Mouse (Mus musculus) granulocyte monocyte progenitor cell, adult 5-6 weeks (primary cell): ENCODE results near the gene Gprasp2. TPM values are rescaled to one million over a fixed set of nuclear protein-coding genes. Genes with fewer than 3 reads are reported as not detected.

ENCODE experiments used
- total RNA-seq, 2 experiments: library from RNA; stranded (forward) in 1 of 2; stranded (reverse) in 1 of 2; fragments of 200-712, 200-1000 nt in 1 of 2; fragments of >200 nt in 1 of 2; fragmentation: Nextera tagmentation in 1 of 2; gene quantifications; 2 replicates each; pipeline ENCODE4 v1.2.3; 2014 to 2017

The Gprasp2 gene
- total RNA-seq, 2 experiments from 2014 or later, result 3.1 TPM; not detected in 1

Other genes starting within 250 kb of the Gprasp2 start
- gene Nxf7, start 240.3 kb upstream of the Gprasp2 start, total RNA-seq (2014; fragmentation: Nextera tagmentation), result 4.4 TPM in 1 of 2 replicates, not detected in the other
- not detected in 2 replicates for gene Nxf7, start 240.3 kb upstream of the Gprasp2 start, total RNA-seq (2017)
- gene Prame, start 211.3 kb upstream of the Gprasp2 start, total RNA-seq (2014; fragmentation: Nextera tagmentation), result 0.53 TPM in 1 of 2 replicates, not detected in the other
- not detected in 2 replicates for gene Prame, start 211.3 kb upstream of the Gprasp2 start, total RNA-seq (2017)
- gene Tcp11x2, start 145.2 kb upstream of the Gprasp2 start, total RNA-seq (2014; fragmentation: Nextera tagmentation), result not detected in 2 replicates
- gene Tcp11x2, start 145.2 kb upstream of the Gprasp2 start, total RNA-seq (2017), result not detected in 2 replicates
- not detected in 2 replicates for gene Tmsb15a, start 113.8 kb upstream of the Gprasp2 start, total RNA-seq (2014; fragmentation: Nextera tagmentation)
- not detected in 2 replicates for gene Tmsb15a, start 113.8 kb upstream of the Gprasp2 start, total RNA-seq (2017)
- 4.1 and 5.9 TPM in 2 replicates for gene Armcx5, start 96.3 kb upstream of the Gprasp2 start, total RNA-seq (2014; fragmentation: Nextera tagmentation)
- 6.2 and 11.5 TPM in 2 replicates for gene Armcx5, start 96.3 kb upstream of the Gprasp2 start, total RNA-seq (2017)
- 19.2 and 19.8 TPM in 2 replicates for gene Gprasp1, start 96.3 kb upstream of the Gprasp2 start, total RNA-seq (2014; fragmentation: Nextera tagmentation)
- 18.7 and 30.1 TPM in 2 replicates for gene Gprasp1, start 96.3 kb upstream of the Gprasp2 start, total RNA-seq (2017)
- 18.9 and 28.2 TPM in 2 replicates for gene Bhlhb9, start 41.4 kb upstream of the Gprasp2 start, total RNA-seq (2014; fragmentation: Nextera tagmentation)
- 28.9 and 29.3 TPM in 2 replicates for gene Bhlhb9, start 41.4 kb upstream of the Gprasp2 start, total RNA-seq (2017)
- gene Arxes2, start 154.8 kb downstream of the Gprasp2 start, total RNA-seq (2014; fragmentation: Nextera tagmentation), result 3.1 and 4.7 TPM in 2 replicates
- 0.41 TPM in 1 of 2 replicates, not detected in the other for gene Arxes2, start 154.8 kb downstream of the Gprasp2 start, total RNA-seq (2017)
- gene Arxes1, start 194.3 kb downstream of the Gprasp2 start, total RNA-seq (2014; fragmentation: Nextera tagmentation), result not detected in 2 replicates
- gene Arxes1, start 194.3 kb downstream of the Gprasp2 start, total RNA-seq (2017), result not detected in 2 replicates
- not detected in 2 replicates for gene Bex2, start 229.2 kb downstream of the Gprasp2 start, total RNA-seq (2014; fragmentation: Nextera tagmentation)
- 1.1 and 1.5 TPM in 2 replicates for gene Bex2, start 229.2 kb downstream of the Gprasp2 start, total RNA-seq (2017)
- gene Nxf3, start 246.2 kb downstream of the Gprasp2 start, total RNA-seq (2014; fragmentation: Nextera tagmentation), result not detected in 2 replicates
- not detected in 2 replicates for gene Nxf3, start 246.2 kb downstream of the Gprasp2 start, total RNA-seq (2017)